Mouse (Mus musculus) megakaryocyte, embryonic 14.5 days (primary cell): ENCODE results near the gene Itm2b. TPM values are rescaled to one million over a fixed set of nuclear protein-coding genes. Genes with fewer than 3 reads are reported as not detected.

Source experiments
- H3K27me3 ChIP-seq: replicated peaks from 2 replicates; pipeline ENCODE3; 2012; ENCODE audit warnings: inconsistent platforms
- H3K36me3 ChIP-seq: replicated peaks from 2 replicates; pipeline ENCODE3; 2012; ENCODE audit warnings: low read length, inconsistent platforms, mixed read lengths
- H3K4me1 ChIP-seq: 2 replicates; pipeline ENCODE4 v1.6.1; 2012; ENCODE audit warnings: inconsistent platforms
- H3K4me3 ChIP-seq: replicated peaks from 2 replicates; pipeline ENCODE3; 2012; ENCODE audit warnings: moderate library complexity, mild to moderate bottlenecking, inconsistent platforms
- H3K9me3 ChIP-seq: 2 replicates; pipeline ENCODE4 v1.6.1; 2012; ENCODE audit warnings: inconsistent platforms
- FLI1 ChIP-seq: IDR thresholded peaks from 2 replicates; pipeline ENCODE4 v1.6.1; 2012; ENCODE audit warnings: low read length, inconsistent platforms, mixed read lengths
- GATA1 ChIP-seq: IDR thresholded peaks from 3 replicates; pipeline ENCODE4 v1.6.1; 2012; ENCODE audit warnings: mixed read lengths, low read length, inconsistent platforms, borderline replicate concordance
- polyA plus RNA-seq: library from polyadenylated mRNA; stranded (reverse); fragments of >175 nt; gene quantifications from 2 replicates; pipeline ENCODE4 v1.2.3, GENCODE M21; 2012; ENCODE audit warnings: low replicate concordance; ENCODE audit not compliant: insufficient read depth

Gene Itm2b
- polyA plus RNA-seq, 1 experiment = 564 TPM

- no peaks in the 10 kb centered on the region for H3K27me3 ChIP-seq
- H3K9me3 ChIP-seq = no peaks in the 10 kb centered on the region
- H3K4me1 ChIP-seq = peaks cover 50% of the 10 kb centered on the region
- no peak overlapping the region for H3K4me3 ChIP-seq
- peaks cover 82% of the 10 kb centered on the region for H3K36me3 ChIP-seq
- no peak for TF ChIP-seq GATA1
- TF ChIP-seq FLI1 = no peak
Observed at GRCm38 (mm10) chr14:73349061-73349670, 35.9 kb downstream of the Itm2b start.

GRCm38 (mm10) chr14:73347302-73347701 is 37.8 kb downstream of the Itm2b start:
- no peaks in the 10 kb centered on the region for H3K27me3 ChIP-seq
- no peaks in the 10 kb centered on the region for H3K9me3 ChIP-seq
- H3K4me3 ChIP-seq = peak overlapping the region; percentile 79
- H3K4me1 ChIP-seq = peaks cover 55% of the 10 kb centered on the region
- TF ChIP-seq GATA1 = no peak
- TF ChIP-seq FLI1 = no peak
- H3K36me3 ChIP-seq = peaks cover 81% of the 10 kb centered on the region

GRCm38 (mm10) chr14:73345614-73346013 is 39.5 kb downstream of the Itm2b start:
- H3K4me1 ChIP-seq = peaks cover 58% of the 10 kb centered on the region
- no peak for TF ChIP-seq FLI1
- H3K27me3 ChIP-seq = no peaks in the 10 kb centered on the region
- H3K36me3 ChIP-seq = peaks cover 64% of the 10 kb centered on the region
- H3K4me3 ChIP-seq = no peak overlapping the region
- no peaks in the 10 kb centered on the region for H3K9me3 ChIP-seq

GRCm38 (mm10) chr14:73340051-73340755 is 44.9 kb downstream of the Itm2b start:
- Histone ChIP-seq H3K4me1 (peaks cover 42% of the 10 kb centered on the region), H3K27me3 (no peaks in the 10 kb centered on the region), H3K9me3 (no peaks in the 10 kb centered on the region), H3K36me3 (peaks cover 34% of the 10 kb centered on the region), H3K4me3 (peak overlapping the region; percentile 42)
- TF ChIP-seq GATA1 = no peak

- Histone ChIP-seq H3K4me3 (peak overlapping the region; percentile 78), H3K27me3 (no peaks in the 10 kb centered on the region), H3K4me1 (peaks cover 46% of the 10 kb centered on the region), H3K36me3 (peaks cover 33% of the 10 kb centered on the region), H3K9me3 (no peaks in the 10 kb centered on the region)
- TF ChIP-seq FLI1 = no peak
Observed at GRCm38 (mm10) chr14:73339615-73340014, 45.5 kb downstream of the Itm2b start.

- H3K27me3 ChIP-seq = no peaks in the 10 kb centered on the region
- TF ChIP-seq GATA1 (no peak), FLI1 (no peak)
- H3K9me3 ChIP-seq = no peaks in the 10 kb centered on the region
- H3K4me3 ChIP-seq = no peak overlapping the region
- peaks cover 58% of the 10 kb centered on the region for H3K4me1 ChIP-seq
- peaks cover 12% of the 10 kb centered on the region for H3K36me3 ChIP-seq
Observed at GRCm38 (mm10) chr14:73336316-73337080, 48.6 kb downstream of the Itm2b start.

GRCm38 (mm10) chr14:73334926-73335805 is 49.9 kb downstream of the Itm2b start:
- Histone ChIP-seq H3K4me1 (peaks cover 56% of the 10 kb centered on the region), H3K27me3 (no peaks in the 10 kb centered on the region), H3K36me3 (peaks cover 14% of the 10 kb centered on the region), H3K9me3 (no peaks in the 10 kb centered on the region), H3K4me3 (no peak overlapping the region)
- TF ChIP-seq GATA1 (no peak), FLI1 (no peak)

GRCm38 (mm10) chr14:73333880-73334279 is 51.2 kb downstream of the Itm2b start:
- Histone ChIP-seq H3K9me3 (no peaks in the 10 kb centered on the region), H3K36me3 (peaks cover 11% of the 10 kb centered on the region), H3K4me1 (peaks cover 53% of the 10 kb centered on the region), H3K4me3 (no peak overlapping the region), H3K27me3 (no peaks in the 10 kb centered on the region)
- TF ChIP-seq FLI1 = no peak
- TF ChIP-seq GATA1 = no peak

- Histone ChIP-seq H3K27me3 (no peaks in the 10 kb centered on the region), H3K36me3 (peaks cover 8% of the 10 kb centered on the region), H3K4me1 (peaks cover 60% of the 10 kb centered on the region), H3K9me3 (no peaks in the 10 kb centered on the region), H3K4me3 (no peak overlapping the region)
- TF ChIP-seq GATA1 (no peak), FLI1 (no peak)
Observed at GRCm38 (mm10) chr14:73331386-73331785, 53.7 kb downstream of the Itm2b start.

- no peak for TF ChIP-seq FLI1
- no peak for TF ChIP-seq GATA1
- Histone ChIP-seq H3K36me3 (peaks cover 2% of the 10 kb centered on the region), H3K4me3 (no peak overlapping the region), H3K27me3 (no peaks in the 10 kb centered on the region), H3K9me3 (no peaks in the 10 kb centered on the region), H3K4me1 (peaks cover 57% of the 10 kb centered on the region)
Observed at GRCm38 (mm10) chr14:73329871-73330270, 55.2 kb downstream of the Itm2b start.
